Mouse (Mus musculus) splenic B cell, adult 2 months (primary cell): ENCODE data around the gene Gm5244.

ENCODE experiments used
- DNase-seq: peaks from one replicate; pipeline ENCODE4 v3.0.0-alpha.2; 2011; ENCODE audit warnings: low read depth, low spot score
- H3K27me3 ChIP-seq: 2 replicates; pipeline ENCODE4 v1.6.1; 2012; ENCODE audit warnings: mild to moderate bottlenecking, low read length, moderate library complexity, mixed read lengths; ENCODE audit not compliant: control insufficient read depth, poor library complexity, insufficient read depth, severe bottlenecking
- H3K36me3 ChIP-seq: 2 replicates; pipeline ENCODE4 v1.6.1; 2012; ENCODE audit warnings: mild to moderate bottlenecking, low read length, moderate library complexity, mixed read lengths; ENCODE audit not compliant: control insufficient read depth, poor library complexity, insufficient read depth, severe bottlenecking

Gm5244 gene

DNA sequence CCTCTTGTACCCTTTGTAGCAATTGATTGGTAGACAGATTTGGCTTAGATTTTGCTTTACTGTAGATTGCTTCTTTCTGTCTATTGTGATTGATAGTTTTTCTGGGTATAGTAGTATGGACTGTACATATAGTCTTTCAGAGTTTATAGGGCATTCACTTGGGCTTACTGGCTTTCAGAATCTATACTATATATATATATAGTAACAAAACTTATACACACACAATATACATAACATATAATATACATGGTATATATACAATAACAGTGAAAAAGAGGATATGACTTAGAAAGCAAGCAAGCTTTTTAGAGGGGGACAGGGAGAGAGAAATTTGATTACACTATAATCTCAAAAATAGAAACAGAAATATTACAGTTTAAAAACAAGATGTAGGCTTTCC, at the start of gene Gm5244:
Gm5244 (plus strand) TSS at position 301 of the 400 bp plus-strand sequence.
- DNase-seq, result no peak
- Histone ChIP-seq H3K27me3 (no peaks in the 10 kb centered on the region), H3K36me3 (no peaks in the 10 kb centered on the region)

DNA sequence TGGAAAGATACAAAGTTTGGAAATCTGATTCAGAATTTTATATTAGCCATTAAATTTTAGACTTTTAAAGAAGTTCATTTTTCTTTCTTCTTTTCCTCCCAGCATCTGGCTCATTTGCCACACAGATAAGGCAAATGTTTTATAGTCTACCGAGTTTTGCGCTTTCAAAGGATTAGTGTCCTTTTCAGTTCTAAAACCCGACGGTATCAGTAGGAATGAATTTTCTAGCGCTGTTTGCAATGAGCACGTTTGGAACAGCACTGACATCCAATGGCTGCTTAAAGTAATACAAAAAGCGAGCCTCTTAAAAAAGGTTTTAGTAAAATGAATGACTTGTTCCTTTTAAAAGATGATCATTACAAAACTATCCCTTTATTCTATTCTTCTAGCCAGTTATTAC, 49.4 kb upstream of the Gm5244 start:
- DNase-seq, result peak; percentile 54
- H3K36me3 ChIP-seq, result no peaks in the 10 kb centered on the region
- no peaks in the 10 kb centered on the region for H3K27me3 ChIP-seq

DNA sequence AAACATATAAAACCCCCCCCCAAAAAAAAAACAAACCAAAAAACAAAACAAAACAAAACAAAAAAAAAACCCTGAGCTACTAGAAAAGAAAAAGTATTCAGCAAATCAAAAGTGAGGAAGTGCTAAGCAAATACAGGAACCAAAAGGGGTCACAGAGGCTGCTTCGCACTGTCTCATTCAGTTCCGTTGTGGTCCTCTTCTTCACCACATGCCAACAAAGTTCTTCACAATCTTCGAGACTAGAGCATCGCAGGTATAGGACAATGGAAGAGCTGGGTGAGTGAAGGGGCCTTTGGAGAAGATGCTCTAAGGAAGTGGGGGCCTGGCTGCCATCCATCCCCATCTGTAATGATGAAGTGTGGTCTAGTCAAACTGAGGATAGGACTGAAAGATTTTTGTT, 48.1 kb upstream of the Gm5244 start:
- no peaks in the 10 kb centered on the region for H3K27me3 ChIP-seq
- 0 out of 2 replicates have a peak, but pooled peaks cover 2% of the 10 kb centered on the region for H3K36me3 ChIP-seq
- DNase-seq, result peak; percentile 85

DNA sequence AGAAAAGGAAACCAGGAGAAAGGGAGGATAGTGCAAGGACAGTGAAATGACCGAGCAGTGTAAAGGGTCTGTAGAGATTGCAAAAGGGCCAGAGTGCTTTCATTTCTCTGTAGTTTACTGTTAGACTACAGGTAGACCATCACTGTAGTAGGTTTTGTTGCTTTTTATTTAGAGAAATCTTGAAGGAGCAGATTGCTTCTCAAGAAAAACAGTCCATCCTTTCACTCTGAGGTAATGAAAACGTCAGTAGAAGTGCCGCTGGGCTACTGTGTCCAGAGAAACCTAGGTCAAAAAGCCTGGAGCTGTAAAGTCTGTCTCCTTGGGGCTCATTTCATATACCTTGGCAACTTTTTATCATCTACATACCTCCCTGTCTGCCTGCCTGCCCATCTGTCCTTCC, 47.4 kb upstream of the Gm5244 start:
- DNase-seq, result no peak
- H3K36me3 ChIP-seq, result 0 out of 2 replicates have a peak, but pooled peaks cover 3% of the 10 kb centered on the region
- no peaks in the 10 kb centered on the region for H3K27me3 ChIP-seq

DNA sequence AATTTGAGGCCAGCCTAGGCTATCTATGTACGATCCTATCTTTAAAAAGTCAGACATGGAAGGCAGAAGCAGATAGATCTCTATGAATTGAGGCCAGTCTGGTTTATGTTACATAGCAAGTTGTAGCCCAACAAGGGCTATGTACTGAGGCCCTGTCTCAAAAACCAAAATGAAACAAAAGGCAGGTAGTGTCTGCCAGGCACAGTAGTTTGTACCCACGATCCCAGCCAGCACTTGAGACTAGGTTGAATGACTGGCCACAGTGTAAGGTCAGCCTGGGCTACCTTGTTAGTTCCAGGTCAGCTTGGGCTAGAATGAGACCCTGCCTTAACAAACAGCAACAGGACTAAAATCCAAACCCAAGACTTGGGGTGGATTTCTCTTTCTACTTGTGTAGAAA, 45.9 kb upstream of the Gm5244 start:
- Histone ChIP-seq H3K36me3 (0 out of 2 replicates have a peak, but pooled peaks cover 3% of the 10 kb centered on the region), H3K27me3 (no peaks in the 10 kb centered on the region)
- DNase-seq, result no peak

DNA sequence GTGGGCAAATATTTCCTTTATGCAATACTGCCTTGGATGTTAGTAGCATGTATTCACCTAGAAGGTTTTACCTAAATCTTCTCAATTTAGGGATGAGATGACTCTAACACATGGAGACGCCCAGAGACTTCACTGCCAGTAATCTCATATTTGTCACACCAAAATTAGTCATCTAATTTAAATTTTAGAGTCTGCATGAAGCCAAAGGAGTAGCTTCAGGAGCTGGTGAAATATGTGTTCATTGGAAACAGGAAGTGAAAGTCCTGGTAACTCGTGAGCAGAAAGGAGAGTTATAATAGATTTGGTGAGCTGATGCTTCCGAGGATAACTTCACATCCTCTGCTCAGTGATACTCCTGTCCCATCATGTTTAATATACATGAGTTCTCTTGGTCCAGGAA, 45.4 kb upstream of the Gm5244 start:
- peak; percentile 83 for DNase-seq
- Histone ChIP-seq H3K36me3 (0 out of 2 replicates have a peak, but pooled peaks cover 3% of the 10 kb centered on the region), H3K27me3 (no peaks in the 10 kb centered on the region; the same call in 1 of the 2 replicates)

DNA sequence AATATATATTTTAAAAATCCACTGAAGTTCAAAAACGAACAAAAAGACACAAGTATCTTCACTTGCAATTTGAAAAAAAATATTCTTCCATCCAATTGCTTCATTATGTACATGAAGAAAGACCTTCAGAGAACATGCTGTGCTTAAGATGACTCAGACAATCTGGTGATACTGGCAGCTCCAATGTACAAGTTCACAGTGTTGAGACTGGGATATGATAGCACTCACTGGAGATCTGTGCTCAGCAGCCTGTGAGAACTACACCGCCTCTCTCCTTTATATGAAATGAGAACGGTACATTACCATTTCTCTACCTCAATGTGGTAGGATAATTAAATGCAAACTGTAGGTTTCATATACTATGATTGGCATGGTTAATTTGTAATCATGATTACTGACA, 43.7 kb upstream of the Gm5244 start:
- Histone ChIP-seq H3K36me3 (0 out of 2 replicates have a peak, but pooled peaks cover 3% of the 10 kb centered on the region), H3K27me3 (no peaks in the 10 kb centered on the region; the same call in 1 of the 2 replicates)
- DNase-seq, result no peak

DNA sequence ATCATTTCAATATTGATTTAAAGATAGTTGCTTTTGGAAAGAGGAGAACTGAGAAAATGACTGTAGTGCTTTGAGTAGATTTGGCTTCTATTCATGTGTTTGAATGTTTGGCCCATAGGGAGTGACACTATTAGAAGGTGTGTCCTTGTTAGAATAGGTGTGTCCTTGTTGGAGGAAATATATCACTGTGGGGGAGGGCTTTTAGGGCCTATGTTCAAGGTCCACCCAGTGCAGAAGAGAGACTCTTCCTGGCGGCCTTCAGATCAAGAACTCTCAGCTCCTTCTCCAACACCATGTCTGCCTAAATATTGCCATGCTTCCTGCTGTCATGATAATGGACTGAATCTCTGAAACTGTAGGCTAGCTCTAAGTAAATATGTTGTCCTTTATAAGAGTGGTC, 42.2 kb upstream of the Gm5244 start:
- 0 out of 2 replicates have a peak, but pooled peaks cover 8% of the 10 kb centered on the region for H3K36me3 ChIP-seq
- DNase-seq, result no peak
- H3K27me3 ChIP-seq, result no peaks in the 10 kb centered on the region; the same call in 1 of the 2 replicates

DNA sequence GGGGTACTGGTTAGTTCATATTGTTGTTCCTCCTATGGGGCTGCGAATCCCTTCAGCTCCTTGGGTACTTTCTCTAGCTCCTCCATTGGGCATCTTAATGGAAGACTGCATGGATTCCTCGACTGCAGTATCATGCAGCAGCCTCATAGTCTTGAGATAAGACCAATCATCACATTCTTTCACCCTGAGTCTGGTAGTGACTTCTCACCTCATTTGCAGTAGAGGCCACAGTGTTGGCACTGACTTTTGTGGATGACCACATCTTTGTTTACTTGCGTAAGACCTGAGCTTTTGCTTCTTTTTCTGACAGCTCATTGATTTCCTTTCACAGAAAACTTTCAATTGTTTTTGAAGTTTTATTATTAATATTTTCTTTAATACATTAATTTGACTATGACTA, 40.8 kb upstream of the Gm5244 start:
- Histone ChIP-seq H3K36me3 (0 out of 2 replicates have a peak, but pooled peaks cover 8% of the 10 kb centered on the region), H3K27me3 (no peaks in the 10 kb centered on the region; the same call in 1 of the 2 replicates)
- no peak for DNase-seq

DNA sequence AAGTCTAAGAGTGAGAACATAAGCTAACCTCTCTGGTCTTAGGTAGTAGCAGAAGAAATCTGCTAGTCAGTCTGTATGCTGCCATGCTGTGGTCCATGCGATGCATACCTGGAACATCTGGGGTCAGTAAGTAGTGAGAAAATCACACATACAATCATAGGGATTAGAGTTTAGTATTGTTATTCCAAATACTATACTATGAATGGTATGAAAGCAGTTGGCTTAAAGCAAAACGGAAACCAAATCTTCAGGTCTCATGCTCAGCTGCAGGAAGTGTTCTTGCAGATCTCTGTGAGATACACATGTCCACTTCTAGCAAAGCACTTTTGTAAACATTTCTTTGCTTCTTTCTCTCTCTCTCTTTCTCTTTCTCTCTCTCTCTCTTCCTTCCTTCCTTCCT, 40.3 kb upstream of the Gm5244 start:
- Histone ChIP-seq H3K27me3 (no peaks in the 10 kb centered on the region; the same call in 1 of the 2 replicates), H3K36me3 (0 out of 2 replicates have a peak, but pooled peaks cover 8% of the 10 kb centered on the region)
- peak; percentile 28 for DNase-seq

DNA sequence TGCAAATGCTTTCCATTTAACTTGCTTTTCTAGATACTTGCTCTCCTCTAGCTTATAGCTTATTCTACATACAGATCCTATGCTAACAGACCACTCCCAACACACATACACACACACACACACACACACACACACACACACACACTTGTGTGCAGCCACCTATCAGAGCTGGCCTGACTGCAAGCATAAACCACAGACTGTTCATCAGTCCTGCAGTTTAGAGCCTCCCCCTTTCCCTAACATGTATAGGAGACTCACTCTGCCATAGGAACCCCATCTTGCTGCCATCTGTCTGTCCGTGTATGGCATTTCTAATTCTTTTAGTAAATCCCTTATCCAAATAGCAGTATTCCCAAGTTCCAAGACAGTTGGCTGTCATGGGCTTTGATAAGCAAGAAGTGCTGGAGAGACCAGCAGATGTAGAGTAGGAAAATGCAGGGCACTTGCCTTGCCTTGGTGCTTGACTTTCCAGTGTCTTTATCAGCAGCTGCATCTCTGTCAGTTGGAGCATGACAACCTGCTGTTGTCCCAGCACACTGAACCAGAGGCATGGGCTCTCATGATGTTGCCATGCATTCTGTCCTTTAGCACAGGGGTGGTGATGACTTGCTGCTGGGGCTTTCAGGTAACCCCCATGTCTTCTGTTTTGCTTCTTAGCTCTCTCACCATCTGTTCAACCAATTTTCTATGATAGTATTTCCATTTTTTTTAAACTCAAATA, 33.7 kb upstream of the Gm5244 start:
- Histone ChIP-seq H3K36me3 (peaks cover 7% of the 10 kb centered on the region; the same call in 1 of the 2 replicates), H3K27me3 (no peaks in the 10 kb centered on the region)
- DNase-seq, result no peak

DNA sequence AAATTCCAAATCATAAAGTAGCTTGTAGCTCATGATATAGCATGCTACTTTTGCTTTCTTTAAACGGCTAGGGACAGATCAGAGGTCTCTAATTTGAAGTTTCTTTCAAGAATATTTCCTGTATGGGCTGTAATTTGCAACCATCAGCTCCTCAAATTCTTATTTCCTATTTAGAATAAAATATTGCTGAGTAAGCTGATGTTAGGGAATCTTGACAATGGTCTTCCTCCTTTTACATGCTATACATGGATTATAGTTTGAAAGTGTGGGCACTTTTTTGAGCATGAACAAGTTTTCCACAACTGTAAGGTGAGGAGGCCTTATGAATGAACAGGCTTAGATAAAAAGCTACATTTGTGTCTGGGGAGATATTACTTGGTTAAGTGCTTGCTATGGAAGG, 32.6 kb upstream of the Gm5244 start:
- no peaks in the 10 kb centered on the region for H3K27me3 ChIP-seq
- peaks cover 5% of the 10 kb centered on the region; the same call in 1 of the 2 replicates for H3K36me3 ChIP-seq
- no peak for DNase-seq

DNA sequence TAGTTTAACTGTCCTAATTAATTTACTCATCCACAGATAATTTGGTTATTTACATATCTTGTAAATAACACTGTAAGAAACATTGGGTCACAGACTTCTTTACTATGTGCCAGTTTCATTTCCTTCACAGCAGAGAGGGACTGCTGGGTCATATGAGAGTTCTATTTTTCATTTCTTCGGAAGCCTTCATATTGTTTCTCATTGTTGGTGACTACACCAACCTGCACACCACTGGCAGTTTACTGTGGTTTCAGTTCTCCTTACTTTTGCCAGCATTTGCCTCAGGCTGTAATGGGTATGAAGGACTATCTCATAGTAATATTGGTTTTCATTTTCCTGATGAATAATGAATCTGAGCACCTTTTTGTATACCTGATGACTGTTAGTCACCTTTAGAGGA, 28.0 kb upstream of the Gm5244 start:
- Histone ChIP-seq H3K27me3 (no peaks in the 10 kb centered on the region), H3K36me3 (peaks cover 8% of the 10 kb centered on the region)
- peak; percentile 70 for DNase-seq

DNA sequence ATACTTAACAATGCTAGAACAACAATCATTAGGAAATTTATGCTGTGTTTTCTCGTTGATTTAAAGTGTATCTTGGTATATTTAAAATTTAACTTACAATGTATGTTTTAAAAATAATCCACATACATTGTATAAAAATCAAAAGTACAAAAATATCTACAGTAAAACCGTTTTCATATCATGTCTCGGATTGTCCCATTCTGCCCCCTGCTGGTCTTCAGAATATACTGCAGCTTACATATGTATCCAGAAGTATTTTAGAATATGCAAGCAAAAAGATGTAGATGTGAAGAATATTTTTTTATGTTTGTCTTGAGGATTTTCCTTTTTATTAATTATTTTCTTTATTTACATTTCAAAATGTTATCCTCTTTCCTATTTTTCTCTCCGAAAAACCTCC, 26.1 kb upstream of the Gm5244 start:
- peaks cover 11% of the 10 kb centered on the region for H3K36me3 ChIP-seq
- DNase-seq, result peak; percentile 79
- no peaks in the 10 kb centered on the region for H3K27me3 ChIP-seq

DNA sequence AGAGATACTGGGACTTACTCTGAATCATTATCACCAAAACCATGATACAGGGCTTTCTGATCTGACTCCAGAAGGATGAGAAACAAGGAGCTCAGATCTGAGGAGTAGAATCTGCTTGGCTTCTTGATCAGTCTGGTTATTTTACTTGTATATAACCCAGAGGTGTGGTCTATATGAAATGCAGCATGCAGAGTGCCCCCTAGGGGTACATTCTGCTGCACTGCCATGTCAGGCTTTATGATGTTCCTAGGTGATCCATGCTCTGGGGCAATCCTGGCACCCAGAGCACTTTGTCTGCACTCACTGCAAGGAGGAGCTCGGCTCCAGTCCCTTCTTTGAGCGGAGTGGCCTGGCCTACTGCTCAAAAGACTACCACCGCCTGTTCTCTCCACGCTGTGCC, 21.9 kb upstream of the Gm5244 start:
- Histone ChIP-seq H3K27me3 (no peaks in the 10 kb centered on the region), H3K36me3 (peaks cover 11% of the 10 kb centered on the region)
- peak; percentile 45 for DNase-seq
